Mouse (Mus musculus): Measurements from ENCODE around the gene Hsd11b1. TPM values are rescaled to one million over a fixed set of nuclear protein-coding genes. Genes with fewer than 3 reads are reported as not detected.
A peak's percentile ranks its signal among the peaks of the same experiment; 100 is the strongest.

Hsd11b1 gene
- total and polyA plus RNA-seq, 3 experiments, result 10.5 to 20.9 (median 15.1) TPM

DNA sequence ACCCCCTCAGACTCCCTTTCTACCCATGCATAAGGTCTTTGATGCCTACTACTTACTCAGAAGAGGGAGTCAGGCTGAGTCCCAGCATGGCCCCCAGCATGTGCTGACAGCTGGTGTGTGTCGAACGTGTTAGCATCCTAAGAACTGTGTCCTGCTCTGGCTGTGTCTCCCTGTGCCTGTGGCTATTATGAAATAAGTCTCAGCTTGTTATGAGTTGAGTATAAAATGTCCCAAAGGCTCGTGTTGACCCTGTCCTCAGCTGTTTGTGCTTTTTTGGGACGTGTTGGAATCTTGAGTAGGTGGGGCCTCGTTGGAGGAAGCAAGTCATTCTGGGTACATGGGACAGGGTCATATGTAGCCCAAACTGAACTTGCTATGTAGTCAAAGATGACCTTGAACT lies 49.8 kb downstream of the Hsd11b1 start:
- DNase-seq, result no peak
- WGBS, result 52% methylated on average over 5 of the region's 5 CpGs
- TF ChIP-seq CTCF (IDR thresholded peaks at IDR 0.05), result no peak
- H3K4me1 ChIP-seq (ENCODE audit: control insufficient read depth, insufficient read depth, low read length), result peaks cover 1% of the 10 kb centered on the region
- H3K27me3 ChIP-seq (ENCODE audit: control insufficient read depth, insufficient read depth, low read length), result no peaks in the 10 kb centered on the region
- H3K27ac ChIP-seq, result no peak overlapping the region
- no peak overlapping the region for H3K4me3 ChIP-seq
- no peaks in the 10 kb centered on the region for H3K36me3 ChIP-seq (ENCODE audit: control insufficient read depth, insufficient read depth, low read length)
- intact Hi-C loops (cut with DNase I), result no loop called here
- H3K9ac ChIP-seq (ENCODE audit: low read depth, low read length), result no peak overlapping the region
- H3K79me2 ChIP-seq (replicated peaks; ENCODE audit: control insufficient read depth, insufficient read depth, low read length), result no peaks in the 10 kb centered on the region

GRCm38 (mm10) chr1:193211371-193211770 lies 52.5 kb downstream of the Hsd11b1 start:
- intact Hi-C loops (cut with DNase I), result loop anchor here (1.0 kb wide), 1 partner anchor 42 kb away; no protein-coding TSS in a partner anchor
- no peaks in the 10 kb centered on the region for H3K79me2 ChIP-seq (replicated peaks; ENCODE audit: control insufficient read depth, insufficient read depth, low read length)
- H3K36me3 ChIP-seq (ENCODE audit: control insufficient read depth, insufficient read depth, low read length), result no peaks in the 10 kb centered on the region
- H3K27me3 ChIP-seq (ENCODE audit: control insufficient read depth, insufficient read depth, low read length), result no peaks in the 10 kb centered on the region
- H3K27ac ChIP-seq, result no peak overlapping the region; the same call in 1 of the 2 replicates
- H3K4me1 ChIP-seq (ENCODE audit: control insufficient read depth, insufficient read depth, low read length), result peaks cover 1% of the 10 kb centered on the region
- TF ChIP-seq EP300 (IDR thresholded peaks at IDR 0.05; ENCODE audit: insufficient read depth, low read depth, low read length) (peak; percentile 66; the same call in 1 of the 2 replicates), POLR2A (IDR thresholded peaks at IDR 0.05; ENCODE audit: insufficient read depth, low read depth, low read length) (no peak)
- 54% methylated on average over 5 of the region's 5 CpGs for WGBS
- DNase-seq, result peak in 1 of 2 experiments; percentile 67
- H3K4me3 ChIP-seq, result no peak overlapping the region
- no peak overlapping the region for H3K9ac ChIP-seq (ENCODE audit: low read depth, low read length)

DNA sequence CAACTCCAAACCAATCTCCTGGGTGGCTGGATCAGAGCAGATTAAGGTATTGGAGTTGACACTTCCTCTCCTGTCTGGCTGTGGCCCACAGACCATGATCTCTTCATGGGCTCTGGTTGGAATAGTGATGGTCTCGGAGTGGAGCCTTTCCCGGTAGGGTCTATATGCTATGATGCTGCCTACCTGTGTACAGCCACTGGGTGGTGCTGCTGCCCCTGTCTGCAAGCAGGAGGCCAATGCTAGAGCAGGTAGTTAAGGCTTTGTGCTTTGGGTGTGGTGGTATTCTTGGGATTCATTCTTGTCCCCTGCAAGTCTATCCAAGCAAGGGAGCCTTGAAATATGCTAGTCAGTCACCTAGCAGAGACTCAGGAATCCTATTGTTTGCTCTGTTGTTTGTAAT lies 55.7 kb downstream of the Hsd11b1 start:
- H3K27me3 ChIP-seq (ENCODE audit: control insufficient read depth, insufficient read depth, low read length), result no peaks in the 10 kb centered on the region
- intact Hi-C loops (cut with DNase I), result loop anchor here (2.0 to 10.0 kb wide), 3 partner anchors 119 to 203 kb away; partner anchors contain the start of gene Camk1g
- H3K4me3 ChIP-seq, result no peak overlapping the region
- DNase-seq, result peak; percentile 62 to 63
- no peaks in the 10 kb centered on the region for H3K79me2 ChIP-seq (replicated peaks; ENCODE audit: control insufficient read depth, insufficient read depth, low read length)
- no peaks in the 10 kb centered on the region; the same call in 1 of the 2 replicates for H3K4me1 ChIP-seq (ENCODE audit: control insufficient read depth, insufficient read depth, low read length)
- no peak overlapping the region for H3K9ac ChIP-seq (ENCODE audit: low read depth, low read length)
- H3K36me3 ChIP-seq (ENCODE audit: control insufficient read depth, insufficient read depth, low read length), result no peaks in the 10 kb centered on the region
- 37% methylated on average over 2 of the region's 2 CpGs for WGBS
- peak; percentile 89 for TF ChIP-seq CTCF (IDR thresholded peaks at IDR 0.05)
- no peak for TF ChIP-seq POLR2A (IDR thresholded peaks at IDR 0.05; ENCODE audit: insufficient read depth, low read depth, low read length)
- peak; percentile 90 for TF ChIP-seq EP300 (IDR thresholded peaks at IDR 0.05; ENCODE audit: insufficient read depth, low read depth, low read length)
- no peak overlapping the region for H3K27ac ChIP-seq

- H3K36me3 ChIP-seq (ENCODE audit: control insufficient read depth, insufficient read depth, low read length), result no peaks in the 10 kb centered on the region
- DNase-seq, result no peak
- intact Hi-C loops (cut with DNase I), result loop anchor here (5.0 to 10.0 kb wide), 2 partner anchors 165 to 203 kb away; partner anchors contain the start of gene Camk1g
- no peak within 1 kb of the TSS for H3K4me3 ChIP-seq
- H3K27me3 ChIP-seq (ENCODE audit: control insufficient read depth, insufficient read depth, low read length), result no peaks in the 10 kb centered on the region
- H3K79me2 ChIP-seq (replicated peaks; ENCODE audit: control insufficient read depth, insufficient read depth, low read length), result no peaks in the 10 kb centered on the region
- H3K4me1 ChIP-seq (ENCODE audit: control insufficient read depth, insufficient read depth, low read length), result no peaks in the 10 kb centered on the region; the same call in 1 of the 2 replicates
- H3K9ac ChIP-seq (ENCODE audit: low read depth, low read length), result no peak within 1 kb of the TSS
- no peak for TF ChIP-seq POLR2A (IDR thresholded peaks at IDR 0.05; ENCODE audit: insufficient read depth, low read depth, low read length)
- TF ChIP-seq EP300 (IDR thresholded peaks at IDR 0.05; ENCODE audit: insufficient read depth, low read depth, low read length), result no peak
- TF ChIP-seq CTCF (IDR thresholded peaks at IDR 0.05), result no peak
- H3K27ac ChIP-seq, result no peak within 1 kb of the TSS
- 75% methylated on average over 3 of the region's 3 CpGs for whole genome bisulfite sequencing
Observed at GRCm38 (mm10) chr1:193207503-193207902, 56.4 kb downstream of the Hsd11b1 start, which contains the start of gene Lamb3. Gene Lamb3 (plus strand): TSS chr1:193207699.

DNA sequence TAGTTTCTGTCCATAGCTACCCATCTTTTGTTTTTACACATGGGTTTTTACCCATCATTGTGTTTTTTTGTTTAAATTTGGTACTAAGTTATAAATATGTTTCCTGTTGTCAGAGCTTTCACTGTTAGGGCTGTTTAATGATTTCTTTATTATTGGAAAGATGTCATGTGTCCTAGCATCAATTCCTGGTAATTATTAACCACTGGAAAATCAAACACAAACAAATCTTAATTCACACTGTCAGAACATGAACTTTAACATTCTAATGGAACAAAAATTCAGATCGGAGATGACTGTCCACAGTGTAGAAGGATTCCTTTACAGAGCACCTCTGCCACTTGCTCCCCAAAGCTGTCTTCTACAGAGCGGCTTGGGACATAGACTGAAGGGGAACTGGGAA lies 58.4 kb downstream of the Hsd11b1 start:
- H3K27me3 ChIP-seq (ENCODE audit: control insufficient read depth, insufficient read depth, low read length), result no peaks in the 10 kb centered on the region
- intact Hi-C loops (cut with DNase I), result loop anchor here (5.0 to 10.0 kb wide), 2 partner anchors 167 to 201 kb away; partner anchors contain the start of gene Camk1g

GRCm38 (mm10) chr1:193203821-193204220 lies 60.1 kb downstream of the Hsd11b1 start:
- no peak for TF ChIP-seq EP300 (IDR thresholded peaks at IDR 0.05; ENCODE audit: insufficient read depth, low read depth, low read length)
- TF ChIP-seq CTCF (IDR thresholded peaks at IDR 0.05), result no peak
- no peak for TF ChIP-seq POLR2A (IDR thresholded peaks at IDR 0.05; ENCODE audit: insufficient read depth, low read depth, low read length)
- H3K4me1 ChIP-seq (ENCODE audit: control insufficient read depth, insufficient read depth, low read length), result no peaks in the 10 kb centered on the region
- H3K36me3 ChIP-seq (ENCODE audit: control insufficient read depth, insufficient read depth, low read length), result no peaks in the 10 kb centered on the region
- no peaks in the 10 kb centered on the region for H3K79me2 ChIP-seq (replicated peaks; ENCODE audit: control insufficient read depth, insufficient read depth, low read length)
- H3K27me3 ChIP-seq (ENCODE audit: control insufficient read depth, insufficient read depth, low read length), result no peaks in the 10 kb centered on the region
- intact Hi-C loops (cut with DNase I), result loop anchor here (10.0 kb wide), 1 partner anchor 199 kb away; no protein-coding TSS in a partner anchor
- H3K4me3 ChIP-seq, result no peak overlapping the region
- H3K9ac ChIP-seq (ENCODE audit: low read depth, low read length), result no peak overlapping the region
- no peak overlapping the region for H3K27ac ChIP-seq
- DNase-seq, result no peak
- WGBS, result 85% methylated on average over 2 of the region's 2 CpGs

More for the DNA sequence above, 58.4 kb downstream of the Hsd11b1 start:
- no peaks in the 10 kb centered on the region for H3K4me1 ChIP-seq (ENCODE audit: control insufficient read depth, insufficient read depth, low read length)
- TF ChIP-seq POLR2A (IDR thresholded peaks at IDR 0.05; ENCODE audit: insufficient read depth, low read depth, low read length), result no peak
- no peak for TF ChIP-seq EP300 (IDR thresholded peaks at IDR 0.05; ENCODE audit: insufficient read depth, low read depth, low read length)
- TF ChIP-seq CTCF (IDR thresholded peaks at IDR 0.05), result no peak
- no peak overlapping the region for H3K9ac ChIP-seq (ENCODE audit: low read depth, low read length)
- no peaks in the 10 kb centered on the region for H3K36me3 ChIP-seq (ENCODE audit: control insufficient read depth, insufficient read depth, low read length)
- H3K4me3 ChIP-seq, result no peak overlapping the region
- DNase-seq, result no peak
- no peaks in the 10 kb centered on the region for H3K79me2 ChIP-seq (replicated peaks; ENCODE audit: control insufficient read depth, insufficient read depth, low read length)
- no peak overlapping the region for H3K27ac ChIP-seq
- 90% methylated on average over 2 of the region's 2 CpGs for whole genome bisulfite sequencing

Measured in heart, adult 2 months (tissue).